Mouse (Mus musculus) retina, postnatal 7 days (tissue): ENCODE data around the gene Smco2.

Experiments used
- DNase-seq: peaks from one replicate; pipeline ENCODE4 v3.0.0-alpha.2; 2012; ENCODE audit warnings: low read depth, low spot score

The Smco2 gene

GRCm38 (mm10) chr6:146850050-146850449 lies at the start of gene Smco2:
Gene Smco2 (plus strand): TSS chr6:146850104.
- DNase-seq: no peak

DNA sequence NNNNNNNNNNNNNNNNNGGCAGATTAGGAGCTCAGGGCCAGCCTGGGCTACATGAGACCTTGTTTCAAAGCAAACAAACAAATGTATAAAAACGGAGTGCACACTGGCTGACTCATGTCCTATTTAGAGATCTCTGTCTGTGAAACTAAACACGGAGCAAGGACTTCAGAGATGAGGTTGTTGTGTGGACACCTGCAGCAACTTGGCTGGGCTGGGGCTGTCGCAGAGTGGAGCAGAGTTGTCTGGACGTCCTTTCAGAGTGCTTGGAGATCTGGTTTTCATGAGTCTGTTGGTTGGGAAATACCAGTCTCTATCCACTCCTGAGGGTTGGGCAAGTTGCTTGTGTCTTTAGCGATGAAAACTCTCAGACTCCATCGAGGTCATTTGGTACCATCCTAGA lies 39.9 kb upstream of the Smco2 start:
- DNase-seq: no peak

GRCm38 (mm10) chr6:146813007-146813406 lies 36.9 kb upstream of the Smco2 start:
- no peak for DNase-seq

DNA sequence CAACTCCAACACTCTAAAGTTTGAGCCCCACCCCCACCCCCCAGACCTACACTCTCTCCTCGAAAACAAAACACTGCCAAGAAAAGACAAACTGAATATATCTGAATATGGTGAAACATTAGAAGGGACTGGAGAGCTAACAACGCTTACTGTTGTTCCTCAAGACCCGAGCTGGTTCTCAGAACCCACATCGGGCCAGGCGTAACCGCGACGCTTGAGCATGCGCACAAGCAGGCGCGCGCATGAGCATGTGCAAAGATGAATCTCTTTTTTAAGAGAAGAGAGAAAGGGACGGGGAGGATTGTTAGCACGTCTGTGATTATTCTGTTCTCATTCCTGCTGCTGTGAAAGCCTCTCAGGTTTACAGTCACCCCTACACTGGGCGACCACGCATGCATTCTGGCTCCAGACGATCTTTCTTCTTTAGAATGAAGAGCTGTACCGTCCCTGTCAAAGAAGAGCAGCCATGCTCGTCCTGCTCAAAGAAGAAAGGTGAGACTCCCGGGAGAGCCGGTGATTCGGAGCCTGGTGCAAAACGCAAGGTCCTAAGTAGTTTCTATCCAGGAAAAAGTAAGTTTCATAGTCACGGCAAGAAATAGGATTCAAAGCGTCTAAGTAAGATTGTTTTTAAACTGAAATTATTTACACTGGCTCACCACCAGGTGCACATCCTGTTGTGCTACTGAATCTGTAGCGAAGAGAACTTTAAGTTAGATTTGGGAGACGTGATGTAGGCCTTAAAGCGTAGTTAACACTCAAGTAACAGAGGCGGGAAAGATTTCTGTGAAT lies 29.5 kb upstream of the Smco2 start:
- DNase-seq: no peak

- DNase-seq: no peak
Measured at GRCm38 (mm10) chr6:146821958-146822357, 27.9 kb upstream of the Smco2 start.

- DNase-seq: peak; percentile 35
Measured at GRCm38 (mm10) chr6:146824727-146825486, 25.0 kb upstream of the Smco2 start.

- no peak for DNase-seq
Measured at GRCm38 (mm10) chr6:146825487-146825773, 24.5 kb upstream of the Smco2 start.

- no peak for DNase-seq
Measured at GRCm38 (mm10) chr6:146831320-146831719, 18.6 kb upstream of the Smco2 start.

DNA sequence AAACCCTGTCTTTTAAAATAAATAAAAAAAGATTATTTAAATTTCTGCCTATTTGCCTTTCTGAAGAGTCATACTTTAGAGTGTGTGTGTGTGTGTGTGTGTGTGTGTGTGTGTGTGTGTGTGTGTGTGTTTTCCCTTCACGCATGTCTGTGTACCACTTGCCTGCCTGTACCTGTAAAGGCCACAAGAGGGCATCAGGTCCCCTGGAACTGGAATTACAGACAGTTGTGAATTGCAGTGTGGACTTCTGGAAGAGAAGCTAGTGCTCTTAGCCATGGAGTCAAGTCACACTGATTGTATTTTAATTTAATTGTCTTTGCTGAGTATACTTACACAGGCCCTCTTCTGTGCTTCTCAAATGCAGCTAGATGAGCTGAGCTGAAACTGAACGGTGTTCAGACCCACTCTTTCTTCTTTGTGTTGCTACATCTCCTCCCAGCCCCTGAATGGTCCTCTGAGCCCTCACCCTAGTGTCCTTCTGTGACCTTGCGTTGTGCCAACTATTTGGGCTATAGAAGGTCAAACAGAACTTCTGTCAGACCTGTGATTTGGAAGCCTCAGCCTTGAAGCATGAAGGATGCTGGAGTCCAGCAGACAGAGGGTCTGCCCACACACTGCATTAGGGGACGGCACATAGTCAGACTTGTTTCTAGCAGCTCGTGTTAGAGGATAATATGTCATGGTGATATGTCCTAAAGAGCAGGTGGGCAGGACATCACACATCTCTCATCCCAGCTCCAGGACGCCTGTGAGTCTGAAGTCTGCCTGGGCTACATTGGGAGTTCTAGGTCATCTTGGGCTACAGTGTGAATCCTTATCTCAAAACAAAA lies 16.2 kb upstream of the Smco2 start:
- DNase-seq: peak; percentile 57

- DNase-seq: no peak
Measured at GRCm38 (mm10) chr6:146834342-146834741, 15.6 kb upstream of the Smco2 start.

DNA sequence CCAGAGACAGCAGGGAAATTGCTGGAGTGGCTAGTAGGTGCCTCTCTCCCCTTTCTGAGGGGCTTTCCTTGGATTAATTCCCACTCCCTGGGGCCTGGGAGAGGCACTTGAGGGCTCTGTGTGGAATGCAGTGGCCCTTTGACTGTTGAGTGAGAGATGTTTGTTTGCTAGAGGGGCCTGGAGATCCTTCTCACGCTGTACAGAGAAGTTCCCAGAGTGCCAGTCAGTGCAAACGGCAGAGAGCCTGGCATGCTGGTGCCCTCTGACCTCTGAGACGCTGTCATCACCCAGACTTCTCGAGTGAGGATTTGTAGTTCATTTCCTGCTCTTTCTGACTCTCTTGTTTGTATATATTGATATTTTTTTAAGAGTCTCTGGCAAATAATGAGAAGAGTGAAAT lies 14.1 kb upstream of the Smco2 start:
- DNase-seq: no peak

GRCm38 (mm10) chr6:146837316-146837715 lies 12.6 kb upstream of the Smco2 start:
- no peak for DNase-seq

GRCm38 (mm10) chr6:146838366-146838765 lies 11.5 kb upstream of the Smco2 start:
- DNase-seq: no peak

DNA sequence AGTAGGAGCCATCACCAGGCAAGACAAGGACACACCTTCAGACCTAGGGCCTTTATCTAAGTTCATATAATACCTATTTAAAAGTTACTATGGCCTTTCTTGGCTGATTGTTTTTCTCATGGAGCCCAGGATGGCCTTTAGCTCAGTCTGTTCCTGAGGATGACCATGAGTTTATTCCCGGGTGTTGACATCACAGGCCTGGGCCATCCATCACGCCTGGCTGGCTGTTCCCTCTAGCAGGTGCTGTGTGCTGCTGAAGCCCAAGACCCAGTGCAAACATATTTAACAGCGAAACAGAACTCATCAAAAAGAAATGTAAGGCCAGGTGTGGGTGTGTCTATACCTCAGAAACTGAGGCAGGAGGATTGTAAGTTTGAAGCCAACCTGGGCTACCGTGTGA lies 11.0 kb upstream of the Smco2 start:
- no peak for DNase-seq

DNA sequence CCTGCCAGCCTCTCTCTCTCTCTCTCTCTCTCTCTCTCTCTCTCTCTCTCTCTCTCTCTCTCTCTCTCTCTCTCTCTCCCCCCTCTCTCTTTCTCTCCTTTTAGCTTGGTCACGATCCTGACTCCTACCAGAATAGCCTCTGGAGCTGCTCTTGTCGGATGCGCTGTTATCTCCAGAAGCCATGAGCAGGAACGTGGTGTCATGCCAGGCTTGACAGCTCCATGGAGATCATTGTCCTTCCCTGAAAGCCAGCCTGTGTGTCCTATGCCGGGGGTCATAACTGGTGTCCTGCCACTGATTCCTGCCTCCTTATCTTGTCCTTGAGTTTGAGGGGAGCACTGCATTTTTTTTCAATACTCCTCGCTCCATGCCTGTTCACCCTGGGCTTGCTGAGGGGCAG lies 5.0 kb upstream of the Smco2 start:
- no peak for DNase-seq

DNA sequence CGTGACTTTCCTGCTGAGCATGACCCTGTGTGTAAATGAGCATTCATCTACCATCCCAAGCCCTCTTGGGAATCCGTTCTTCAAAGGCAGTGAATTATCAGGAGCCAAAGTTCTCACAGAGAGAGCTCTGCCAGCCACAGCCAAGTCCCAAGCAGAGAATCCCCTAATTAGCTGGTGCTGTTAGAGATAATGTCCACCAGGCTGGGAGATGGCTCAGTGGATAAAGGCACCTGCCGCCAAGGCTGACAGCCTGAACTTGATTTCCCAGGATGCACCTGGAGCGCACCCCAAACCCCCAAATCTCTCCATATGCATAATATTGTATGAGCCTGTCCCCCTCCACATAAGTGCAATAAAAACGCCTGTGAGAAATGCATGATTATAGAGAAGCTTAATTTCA lies 4.6 kb upstream of the Smco2 start:
- no peak for DNase-seq

DNA sequence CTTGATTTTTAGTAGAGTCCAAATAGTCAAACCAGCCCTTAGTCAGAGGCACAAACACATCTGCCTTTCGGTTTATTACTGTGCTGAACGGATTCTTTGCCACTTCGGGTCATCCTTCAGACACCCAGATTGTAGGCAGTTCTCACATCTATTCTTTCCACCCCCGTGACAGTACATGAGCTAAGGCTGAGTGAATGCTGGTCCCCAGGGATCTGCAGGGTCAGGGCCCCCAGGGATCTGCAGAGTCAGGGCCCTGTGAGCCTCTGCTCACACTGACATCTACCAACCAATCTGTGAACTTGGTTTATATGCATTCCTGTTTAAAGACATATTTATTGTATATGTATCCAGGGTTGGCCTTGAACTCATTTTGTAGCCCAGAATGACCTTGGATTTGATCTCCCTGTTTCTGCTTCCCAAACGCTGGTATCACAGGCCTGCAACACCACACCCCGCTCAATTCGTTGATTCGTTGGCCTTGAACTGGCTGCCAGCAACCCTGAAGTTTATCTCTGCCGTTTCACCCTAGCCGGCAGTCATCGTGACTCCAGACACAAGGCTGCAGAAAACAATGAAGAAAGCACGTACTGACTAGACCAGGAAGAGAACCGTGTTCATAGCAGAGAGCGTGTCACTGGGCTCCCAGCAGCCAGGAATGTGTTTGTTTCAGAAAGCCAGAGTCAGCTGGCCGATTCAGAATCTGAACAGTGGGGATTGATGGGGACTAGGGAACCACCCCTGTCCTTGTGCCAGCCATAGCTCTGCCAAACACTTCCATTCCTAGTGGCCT lies 3.7 kb upstream of the Smco2 start:
- no peak for DNase-seq

GRCm38 (mm10) chr6:146847402-146847801 lies 2.5 kb upstream of the Smco2 start:
- DNase-seq: no peak

DNA sequence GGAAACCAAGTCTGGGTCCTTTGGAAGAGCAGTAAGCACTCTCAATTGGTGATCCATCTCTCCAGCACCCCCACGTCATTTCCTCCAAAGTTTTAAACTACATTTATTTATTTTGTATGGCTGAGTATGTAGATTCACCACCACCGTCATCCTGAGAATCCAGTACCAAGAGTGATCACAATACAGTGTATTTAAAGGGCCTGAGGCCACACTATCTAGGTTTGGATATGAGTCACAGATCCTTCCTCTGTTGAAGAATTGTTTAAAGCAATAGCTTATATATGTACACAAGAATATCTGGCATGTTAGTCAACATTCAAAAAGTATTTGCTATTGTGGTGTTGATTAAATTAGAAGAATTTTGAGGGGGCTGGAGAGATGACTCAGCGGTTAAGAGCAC lies 1.6 kb upstream of the Smco2 start:
- DNase-seq: no peak

DNA sequence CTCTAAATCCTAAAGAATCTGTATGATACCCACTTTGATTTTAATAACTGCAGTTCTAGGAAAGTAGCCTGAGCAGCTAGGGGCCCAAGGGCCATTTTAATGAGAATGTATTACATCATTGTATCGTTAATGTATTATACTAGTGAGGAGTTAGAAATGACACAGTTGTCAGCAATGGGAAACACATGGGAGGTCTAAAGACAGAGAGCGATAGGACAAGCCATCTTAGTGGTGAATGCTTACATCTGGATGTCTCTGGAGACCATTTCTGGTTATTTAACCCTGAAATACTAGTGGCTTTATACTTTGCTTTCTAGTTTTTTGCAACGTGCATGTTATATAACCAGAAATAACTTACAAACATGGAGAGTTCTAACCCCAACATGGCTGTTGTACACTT lies 2.0 kb downstream of the Smco2 start:
- DNase-seq: no peak

- no peak for DNase-seq
Measured at GRCm38 (mm10) chr6:146852739-146853138, 2.8 kb downstream of the Smco2 start.

DNA sequence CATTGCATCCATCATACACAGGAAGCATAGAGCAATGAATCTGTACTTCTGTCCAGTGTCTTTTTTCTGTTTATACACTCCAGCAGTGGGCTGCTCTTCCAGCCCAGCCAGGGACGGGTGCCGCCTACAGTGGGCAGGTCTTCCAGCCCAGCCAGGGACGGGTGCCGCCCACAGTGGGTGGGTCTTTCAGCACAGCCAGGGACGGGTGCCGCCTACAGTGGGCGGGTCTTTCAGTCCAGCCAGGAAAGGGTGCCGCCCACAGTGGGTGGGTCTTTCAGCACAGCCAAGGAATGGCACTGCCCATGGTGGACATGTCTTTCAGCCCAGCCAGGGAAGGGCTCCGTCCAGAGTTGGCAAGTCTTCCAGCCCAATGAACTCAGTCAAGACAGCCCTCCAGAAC lies 5.3 kb downstream of the Smco2 start:
- no peak for DNase-seq
